Mouse (Mus musculus) gastrocnemius, adult 2 months (tissue): Measurements from ENCODE around the gene Spire2. TPM values are rescaled to one million over a fixed set of nuclear protein-coding genes. Genes with fewer than 3 reads are reported as not detected.

Experiments used
- DNase-seq: peaks from one replicate; pipeline ENCODE4 v3.0.0; 2022
- H3K27ac ChIP-seq: fragments of 200-600 bp; 2 replicates; pipeline ENCODE4 v1.8.1; 2022; ENCODE audit warnings: mild to moderate bottlenecking
- H3K4me3 ChIP-seq: fragments of 200-600 bp; 2 replicates; pipeline ENCODE4 v1.8.1; 2022; ENCODE audit warnings: mild to moderate bottlenecking, moderate library complexity
- CTCF ChIP-seq: fragments of 200-600 bp; IDR thresholded peaks from 2 replicates; pipeline ENCODE4 v1.8.1; 2022; ENCODE audit warnings: antibody characterized with exemption, mild to moderate bottlenecking, moderate library complexity
- intact Hi-C: fragments of 180-260 bp; cut with DNase I; formaldehyde crosslinking; loops from one replicate; pipeline ENCODE4 v1.15.1; 2025
- total RNA-seq, 2 experiments: library from RNA; stranded (reverse); gene quantifications; 2 replicates each; pipeline ENCODE4 v1.2.3; 2021

The Spire2 gene
- total RNA-seq, 2 experiments from 2014 or later: not detected

GRCm38 (mm10) chr8:123373403-123374238 is 41.1 kb downstream of the Spire2 start, which contains the start of gene Tcf25:
Gene Tcf25 (plus strand): TSS chr8:123373753.
- intact Hi-C loops: loop anchor here (5.0 kb wide), 1 partner anchor 69 kb away; no protein-coding TSS in a partner anchor
- Histone ChIP-seq H3K4me3 (peak within 1 kb of the TSS; percentile 90), H3K27ac (peak within 1 kb of the TSS; percentile 100)
- peak; percentile 98 for DNase-seq
- TF ChIP-seq CTCF: peak; percentile 77

- intact Hi-C loops: loop anchor here (5.0 kb wide), 1 partner anchor 68 kb away; no protein-coding TSS in a partner anchor
- Histone ChIP-seq H3K27ac (peak overlapping the region; percentile 100), H3K4me3 (peak overlapping the region; percentile 90)
- TF ChIP-seq CTCF: no peak
- DNase-seq: peak; percentile 96
These were observed 41.7 kb downstream of the Spire2 start for GRCm38 (mm10) chr8:123374239-123374578.

GRCm38 (mm10) chr8:123375701-123376100 is 43.2 kb downstream of the Spire2 start:
- TF ChIP-seq CTCF: no peak
- DNase-seq: peak; percentile 73
- peak overlapping the region; percentile 100 for H3K27ac ChIP-seq
- peak overlapping the region; percentile 90 for H3K4me3 ChIP-seq
- intact Hi-C loops: no loop called here

GRCm38 (mm10) chr8:123376106-123376505 is 43.6 kb downstream of the Spire2 start:
- DNase-seq: no peak
- H3K4me3 ChIP-seq: peak overlapping the region; percentile 90
- no peak for TF ChIP-seq CTCF
- peak overlapping the region; percentile 100 for H3K27ac ChIP-seq
- intact Hi-C loops: no loop called here

- intact Hi-C loops: no loop called here
- no peak overlapping the region for H3K4me3 ChIP-seq
- no peak overlapping the region for H3K27ac ChIP-seq
- DNase-seq: no peak
- TF ChIP-seq CTCF: no peak
These were observed 49.2 kb downstream of the Spire2 start for GRCm38 (mm10) chr8:123381711-123382110.

- Histone ChIP-seq H3K4me3 (no peak overlapping the region), H3K27ac (no peak overlapping the region)
- no peak for DNase-seq
- TF ChIP-seq CTCF: no peak
- intact Hi-C loops: no loop called here
These were observed 50.0 kb downstream of the Spire2 start for GRCm38 (mm10) chr8:123382516-123382915.

- Histone ChIP-seq H3K27ac (no peak overlapping the region), H3K4me3 (no peak overlapping the region)
- intact Hi-C loops: no loop called here
- TF ChIP-seq CTCF: peak; percentile 68
- DNase-seq: no peak
These were observed 52.5 kb downstream of the Spire2 start for GRCm38 (mm10) chr8:123384883-123385540.

GRCm38 (mm10) chr8:123387041-123387440 is 54.5 kb downstream of the Spire2 start:
- no peak for DNase-seq
- H3K27ac ChIP-seq: no peak overlapping the region
- TF ChIP-seq CTCF: no peak
- intact Hi-C loops: no loop called here
- H3K4me3 ChIP-seq: no peak overlapping the region

- no peak for DNase-seq
- H3K4me3 ChIP-seq: no peak overlapping the region
- TF ChIP-seq CTCF: no peak
- intact Hi-C loops: no loop called here
- H3K27ac ChIP-seq: no peak overlapping the region
These were observed 55.3 kb downstream of the Spire2 start for GRCm38 (mm10) chr8:123387801-123388200.

- DNase-seq: no peak
- Histone ChIP-seq H3K27ac (no peak overlapping the region), H3K4me3 (no peak overlapping the region)
- intact Hi-C loops: no loop called here
- TF ChIP-seq CTCF: no peak
These were observed 56.5 kb downstream of the Spire2 start for GRCm38 (mm10) chr8:123389026-123389425.

- no peak overlapping the region for H3K27ac ChIP-seq
- no peak for DNase-seq
- TF ChIP-seq CTCF: no peak
- intact Hi-C loops: no loop called here
- no peak overlapping the region for H3K4me3 ChIP-seq
These were observed 65.8 kb downstream of the Spire2 start for GRCm38 (mm10) chr8:123398308-123398707.

GRCm38 (mm10) chr8:123401936-123402335 is 69.4 kb downstream of the Spire2 start:
- no peak overlapping the region for H3K4me3 ChIP-seq
- H3K27ac ChIP-seq: no peak overlapping the region
- DNase-seq: peak; percentile 2
- intact Hi-C loops: no loop called here
- TF ChIP-seq CTCF: no peak

- DNase-seq: no peak
- no peak overlapping the region for H3K27ac ChIP-seq
- no peak overlapping the region for H3K4me3 ChIP-seq
These were observed 70.3 kb downstream of the Spire2 start for GRCm38 (mm10) chr8:123402730-123403326.

More at GRCm38 (mm10) chr8:123402730-123403326, 70.3 kb downstream of the Spire2 start:
- intact Hi-C loops: no loop called here
- no peak for TF ChIP-seq CTCF
